Mouse (Mus musculus): Measurements from ENCODE around the gene Abcb8. TPM values are rescaled to one million over a fixed set of nuclear protein-coding genes. Genes with fewer than 3 reads are reported as not detected.

The Abcb8 gene
- polyA plus RNA-seq, 1 experiment from 2014 or later = 58.1 TPM

DNA sequence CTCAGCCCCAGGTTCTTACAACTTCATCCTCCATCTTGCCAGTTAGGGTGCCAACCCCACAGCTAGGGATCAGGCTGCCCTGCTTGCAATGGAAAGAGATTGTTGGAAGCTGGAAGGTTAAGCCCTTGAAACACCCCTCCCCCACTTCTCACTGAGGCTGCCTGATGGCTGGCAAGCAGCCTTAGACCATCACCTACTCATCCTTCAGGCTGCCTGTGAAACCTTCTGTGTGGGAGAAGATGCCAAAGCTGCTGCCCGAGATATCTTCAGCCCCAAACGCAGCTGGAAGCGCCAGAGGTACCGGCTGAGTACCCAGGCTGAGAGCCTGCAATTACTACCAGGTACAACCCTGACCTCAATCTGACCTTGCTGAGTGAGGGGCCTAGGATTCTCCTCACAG lies 14.0 kb upstream of the Abcb8 start:
- Histone ChIP-seq H3K4me2 (ENCODE audit: low read length) (no peak overlapping the region), H3K27me3 (replicated peaks; ENCODE audit: control insufficient read depth, insufficient read depth, low read length) (no peaks in the 10 kb centered on the region), H3K9ac (replicated peaks; ENCODE audit: low read depth, low read length) (no peak overlapping the region), H3K27ac (ENCODE audit: low read length) (no peak overlapping the region), H3K4me3 (replicated peaks; ENCODE audit: low read length) (no peak overlapping the region), H3K9me3 (ENCODE audit: control insufficient read depth, low read length) (no peaks in the 10 kb centered on the region), H3K4me1 (replicated peaks; ENCODE audit: control insufficient read depth, insufficient read depth, low read length) (peaks cover 20% of the 10 kb centered on the region), H3K36me3 (ENCODE audit: control insufficient read depth, insufficient read depth) (no peaks in the 10 kb centered on the region)
- 78% methylated on average over 4 of the region's 4 CpGs for WGBS
- no peak for ATAC-seq

- Histone ChIP-seq H3K4me2 (ENCODE audit: low read length) (no peak overlapping the region), H3K36me3 (ENCODE audit: control insufficient read depth, insufficient read depth) (no peaks in the 10 kb centered on the region), H3K4me1 (replicated peaks; ENCODE audit: control insufficient read depth, insufficient read depth, low read length) (peaks cover 17% of the 10 kb centered on the region), H3K27me3 (replicated peaks; ENCODE audit: control insufficient read depth, insufficient read depth, low read length) (peaks cover 3% of the 10 kb centered on the region), H3K27ac (ENCODE audit: low read length) (no peak overlapping the region), H3K4me3 (replicated peaks; ENCODE audit: low read length) (no peak overlapping the region), H3K9me3 (ENCODE audit: control insufficient read depth, low read length) (no peaks in the 10 kb centered on the region), H3K9ac (replicated peaks; ENCODE audit: low read depth, low read length) (no peak overlapping the region)
- no peak for ATAC-seq
- WGBS = 92% methylated on average over 4 of the region's 4 CpGs
Measured at GRCm38 (mm10) chr5:24380499-24380898, 13.0 kb upstream of the Abcb8 start.

DNA sequence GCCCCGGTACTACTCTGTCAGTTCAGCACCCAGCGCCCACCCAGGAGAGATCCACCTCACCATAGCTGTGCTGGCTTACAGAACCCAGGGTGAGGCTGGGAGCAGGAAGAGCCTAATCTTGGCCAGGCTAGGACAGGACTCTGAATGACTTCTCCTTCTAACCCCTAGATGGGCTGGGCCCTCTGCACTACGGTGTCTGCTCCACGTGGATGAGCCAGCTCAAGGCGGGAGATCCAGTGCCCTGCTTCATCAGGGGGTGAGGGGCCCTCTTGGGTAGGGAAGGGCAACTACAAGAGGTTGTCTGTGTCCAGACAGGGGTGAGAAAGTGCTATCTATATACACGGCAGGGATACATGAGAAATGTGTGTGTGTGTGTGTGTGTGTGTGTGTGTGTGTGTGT lies 12.0 kb upstream of the Abcb8 start:
- WGBS = 87% methylated on average over 6 of the region's 6 CpGs
- no peak overlapping the region for H3K9ac ChIP-seq (replicated peaks; ENCODE audit: low read depth, low read length)
- no peaks in the 10 kb centered on the region for H3K9me3 ChIP-seq (ENCODE audit: control insufficient read depth, low read length)
- H3K4me3 ChIP-seq (replicated peaks; ENCODE audit: low read length) = no peak overlapping the region
- peaks cover 17% of the 10 kb centered on the region for H3K4me1 ChIP-seq (replicated peaks; ENCODE audit: control insufficient read depth, insufficient read depth, low read length)
- H3K36me3 ChIP-seq (ENCODE audit: control insufficient read depth, insufficient read depth) = no peaks in the 10 kb centered on the region
- no peak overlapping the region for H3K4me2 ChIP-seq (ENCODE audit: low read length)
- peaks cover 10% of the 10 kb centered on the region for H3K27me3 ChIP-seq (replicated peaks; ENCODE audit: control insufficient read depth, insufficient read depth, low read length)
- H3K27ac ChIP-seq (ENCODE audit: low read length) = no peak overlapping the region
- no peak for ATAC-seq

DNA sequence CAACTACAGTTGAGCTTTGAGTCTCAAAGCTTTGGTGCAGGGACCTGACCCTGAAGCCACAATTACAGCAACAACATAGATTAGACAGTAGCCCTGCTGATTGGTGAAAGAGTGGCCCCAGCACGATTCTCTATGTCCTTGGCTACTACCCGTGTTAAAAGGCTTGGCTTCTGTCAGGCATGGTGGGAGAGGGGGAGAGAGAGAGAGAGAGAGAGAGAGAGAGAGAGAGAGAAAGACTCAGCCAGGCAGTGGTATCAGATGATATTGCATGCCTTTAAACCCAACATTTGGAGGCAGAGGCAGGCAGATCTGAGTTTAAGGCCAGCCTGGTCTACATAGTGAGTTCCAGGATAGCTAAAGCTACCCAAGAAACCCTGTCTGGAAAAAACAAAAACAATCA lies 11.5 kb upstream of the Abcb8 start:
- H3K36me3 ChIP-seq (ENCODE audit: control insufficient read depth, insufficient read depth) = no peaks in the 10 kb centered on the region
- H3K9ac ChIP-seq (replicated peaks; ENCODE audit: low read depth, low read length) = no peak overlapping the region
- H3K4me2 ChIP-seq (ENCODE audit: low read length) = no peak overlapping the region
- peaks cover 15% of the 10 kb centered on the region for H3K27me3 ChIP-seq (replicated peaks; ENCODE audit: control insufficient read depth, insufficient read depth, low read length)
- H3K4me1 ChIP-seq (replicated peaks; ENCODE audit: control insufficient read depth, insufficient read depth, low read length) = peaks cover 19% of the 10 kb centered on the region
- H3K27ac ChIP-seq (ENCODE audit: low read length) = no peak overlapping the region
- H3K4me3 ChIP-seq (replicated peaks; ENCODE audit: low read length) = no peak overlapping the region
- ATAC-seq = no peak
- WGBS = 52% methylated on average over 2 of the region's 2 CpGs
- no peaks in the 10 kb centered on the region for H3K9me3 ChIP-seq (ENCODE audit: control insufficient read depth, low read length)

GRCm38 (mm10) chr5:24383026-24383859 lies 10.2 kb upstream of the Abcb8 start:
- Histone ChIP-seq H3K27ac (ENCODE audit: low read length) (peak overlapping the region; percentile 53), H3K4me2 (ENCODE audit: low read length) (peak overlapping the region; percentile 79), H3K4me1 (replicated peaks; ENCODE audit: control insufficient read depth, insufficient read depth, low read length) (peaks cover 31% of the 10 kb centered on the region), H3K9me3 (ENCODE audit: control insufficient read depth, low read length) (no peaks in the 10 kb centered on the region), H3K4me3 (replicated peaks; ENCODE audit: low read length) (peak overlapping the region; percentile 66), H3K36me3 (ENCODE audit: control insufficient read depth, insufficient read depth) (no peaks in the 10 kb centered on the region), H3K9ac (replicated peaks; ENCODE audit: low read depth, low read length) (peak overlapping the region; percentile 75), H3K27me3 (replicated peaks; ENCODE audit: control insufficient read depth, insufficient read depth, low read length) (peaks cover 25% of the 10 kb centered on the region)
- peak; percentile 80 for ATAC-seq
- WGBS = under 1% methylated on average over 34 of the region's 34 CpGs

DNA sequence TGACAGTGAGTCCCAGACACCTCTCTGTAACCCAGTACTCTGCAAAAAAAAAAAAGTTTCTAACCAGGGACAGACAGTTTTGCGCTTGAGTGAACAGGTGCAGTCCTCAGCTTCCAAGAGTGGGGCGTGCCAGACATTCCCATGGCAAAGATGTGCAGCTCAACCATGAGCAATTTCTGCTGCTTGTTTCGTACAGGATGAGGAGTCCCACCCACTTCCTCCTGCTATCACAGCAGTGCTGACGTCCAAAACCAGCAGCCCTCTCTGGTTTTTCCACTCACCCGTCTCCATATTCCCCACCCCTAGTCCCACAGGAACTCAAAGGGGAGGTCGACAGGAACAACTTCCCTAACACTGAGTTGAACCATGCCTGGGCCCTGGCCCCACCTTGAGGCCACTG lies 9.1 kb upstream of the Abcb8 start:
- no peak overlapping the region; the same call in 1 of the 2 replicates for H3K4me2 ChIP-seq (ENCODE audit: low read length)
- ATAC-seq = no peak
- H3K27me3 ChIP-seq (replicated peaks; ENCODE audit: control insufficient read depth, insufficient read depth, low read length) = peaks cover 34% of the 10 kb centered on the region
- no peaks in the 10 kb centered on the region for H3K9me3 ChIP-seq (ENCODE audit: control insufficient read depth, low read length)
- WGBS = 61% methylated on average over 6 of the region's 6 CpGs
- no peak overlapping the region for H3K27ac ChIP-seq (ENCODE audit: low read length)
- H3K9ac ChIP-seq (replicated peaks; ENCODE audit: low read depth, low read length) = no peak overlapping the region
- H3K4me1 ChIP-seq (replicated peaks; ENCODE audit: control insufficient read depth, insufficient read depth, low read length) = peaks cover 33% of the 10 kb centered on the region
- H3K36me3 ChIP-seq (ENCODE audit: control insufficient read depth, insufficient read depth) = no peaks in the 10 kb centered on the region
- no peak overlapping the region for H3K4me3 ChIP-seq (replicated peaks; ENCODE audit: low read length)

DNA sequence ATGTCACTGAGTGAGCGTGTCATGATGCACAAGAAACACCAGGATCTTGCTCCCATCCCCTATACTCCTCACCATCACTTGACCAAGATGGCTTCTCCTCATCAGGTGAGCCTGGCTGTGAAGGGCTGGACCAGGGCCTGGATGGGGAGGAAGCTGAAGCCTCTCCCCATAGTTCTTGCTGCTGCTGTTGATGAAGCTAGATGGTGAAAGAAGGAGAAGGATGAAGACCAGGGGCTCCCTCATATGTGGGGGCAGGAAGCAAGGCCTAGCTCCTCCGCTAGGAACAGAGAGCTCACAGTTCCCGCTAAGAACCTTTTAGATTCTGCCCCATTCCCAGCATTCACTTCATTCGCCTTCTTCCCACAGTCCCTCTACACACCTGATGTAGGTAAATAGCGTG lies 8.1 kb upstream of the Abcb8 start:
- peaks cover 34% of the 10 kb centered on the region for H3K27me3 ChIP-seq (replicated peaks; ENCODE audit: control insufficient read depth, insufficient read depth, low read length)

DNA sequence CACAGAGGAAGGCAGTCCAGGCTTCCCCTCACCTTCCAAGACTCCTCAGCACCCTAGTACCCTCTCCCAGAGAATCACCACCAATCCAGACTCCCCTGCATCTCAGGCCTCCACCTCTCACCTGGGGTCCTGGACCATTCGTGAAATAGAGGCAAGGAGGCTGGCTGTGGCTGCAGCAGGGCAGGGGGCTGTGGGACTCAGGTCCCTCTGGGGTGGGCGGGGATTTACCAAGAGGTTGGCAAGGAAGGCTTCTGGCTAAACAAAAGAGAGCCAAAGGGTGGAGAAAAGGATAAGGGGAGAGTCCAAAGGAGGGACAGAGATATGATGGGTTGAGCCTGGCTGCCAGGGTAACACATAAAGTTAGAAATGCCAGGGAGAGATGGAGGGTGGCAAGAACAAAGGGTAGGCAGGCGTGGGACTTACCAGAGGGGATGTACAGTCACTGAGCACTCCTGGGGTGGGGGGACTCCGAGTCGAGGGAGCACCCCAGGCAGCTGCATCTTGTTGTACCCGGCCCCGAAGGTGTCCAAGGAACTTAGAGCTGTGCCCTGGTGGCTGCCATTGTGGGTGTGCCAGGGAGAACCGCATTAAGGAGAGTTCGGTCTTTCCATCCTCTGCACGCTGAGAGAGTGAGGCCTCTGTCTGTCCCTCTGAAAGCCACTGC lies 7.4 kb upstream of the Abcb8 start:
- Histone ChIP-seq H3K36me3 (ENCODE audit: control insufficient read depth, insufficient read depth) (no peaks in the 10 kb centered on the region), H3K9me3 (ENCODE audit: control insufficient read depth, low read length) (no peaks in the 10 kb centered on the region), H3K9ac (replicated peaks; ENCODE audit: low read depth, low read length) (no peak overlapping the region), H3K4me1 (replicated peaks; ENCODE audit: control insufficient read depth, insufficient read depth, low read length) (peaks cover 33% of the 10 kb centered on the region), H3K27ac (ENCODE audit: low read length) (no peak overlapping the region), H3K4me3 (replicated peaks; ENCODE audit: low read length) (no peak overlapping the region), H3K27me3 (replicated peaks; ENCODE audit: control insufficient read depth, insufficient read depth, low read length) (peaks cover 36% of the 10 kb centered on the region), H3K4me2 (ENCODE audit: low read length) (no peak overlapping the region)
- WGBS = 80% methylated on average over 10 of the region's 10 CpGs
- no peak for ATAC-seq

More for the DNA sequence above, 8.1 kb upstream of the Abcb8 start:
- WGBS = 89% methylated on average over 5 of the region's 5 CpGs
- Histone ChIP-seq H3K4me2 (ENCODE audit: low read length) (no peak overlapping the region), H3K36me3 (ENCODE audit: control insufficient read depth, insufficient read depth) (no peaks in the 10 kb centered on the region), H3K9ac (replicated peaks; ENCODE audit: low read depth, low read length) (no peak overlapping the region), H3K4me3 (replicated peaks; ENCODE audit: low read length) (no peak overlapping the region), H3K9me3 (ENCODE audit: control insufficient read depth, low read length) (no peaks in the 10 kb centered on the region), H3K4me1 (replicated peaks; ENCODE audit: control insufficient read depth, insufficient read depth, low read length) (peaks cover 33% of the 10 kb centered on the region), H3K27ac (ENCODE audit: low read length) (no peak overlapping the region)
- no peak for ATAC-seq

GRCm38 (mm10) chr5:24387264-24388241 lies 5.9 kb upstream of the Abcb8 start:
- Histone ChIP-seq H3K27me3 (replicated peaks; ENCODE audit: control insufficient read depth, insufficient read depth, low read length) (peaks cover 36% of the 10 kb centered on the region), H3K27ac (ENCODE audit: low read length) (no peak overlapping the region), H3K4me3 (replicated peaks; ENCODE audit: low read length) (peak overlapping the region; percentile 52), H3K36me3 (ENCODE audit: control insufficient read depth, insufficient read depth) (no peaks in the 10 kb centered on the region), H3K4me2 (ENCODE audit: low read length) (peak overlapping the region; percentile 95), H3K9me3 (ENCODE audit: control insufficient read depth, low read length) (no peaks in the 10 kb centered on the region), H3K4me1 (replicated peaks; ENCODE audit: control insufficient read depth, insufficient read depth, low read length) (peaks cover 33% of the 10 kb centered on the region), H3K9ac (replicated peaks; ENCODE audit: low read depth, low read length) (peak overlapping the region; percentile 66)
- WGBS = under 1% methylated on average over 73 of the region's 73 CpGs
- ATAC-seq = peak; percentile 73

All from forebrain, embryonic 16.5 days (tissue).